Mouse (Mus musculus): ENCODE data around the gene Glt1d1.

The Glt1d1 gene

DNA sequence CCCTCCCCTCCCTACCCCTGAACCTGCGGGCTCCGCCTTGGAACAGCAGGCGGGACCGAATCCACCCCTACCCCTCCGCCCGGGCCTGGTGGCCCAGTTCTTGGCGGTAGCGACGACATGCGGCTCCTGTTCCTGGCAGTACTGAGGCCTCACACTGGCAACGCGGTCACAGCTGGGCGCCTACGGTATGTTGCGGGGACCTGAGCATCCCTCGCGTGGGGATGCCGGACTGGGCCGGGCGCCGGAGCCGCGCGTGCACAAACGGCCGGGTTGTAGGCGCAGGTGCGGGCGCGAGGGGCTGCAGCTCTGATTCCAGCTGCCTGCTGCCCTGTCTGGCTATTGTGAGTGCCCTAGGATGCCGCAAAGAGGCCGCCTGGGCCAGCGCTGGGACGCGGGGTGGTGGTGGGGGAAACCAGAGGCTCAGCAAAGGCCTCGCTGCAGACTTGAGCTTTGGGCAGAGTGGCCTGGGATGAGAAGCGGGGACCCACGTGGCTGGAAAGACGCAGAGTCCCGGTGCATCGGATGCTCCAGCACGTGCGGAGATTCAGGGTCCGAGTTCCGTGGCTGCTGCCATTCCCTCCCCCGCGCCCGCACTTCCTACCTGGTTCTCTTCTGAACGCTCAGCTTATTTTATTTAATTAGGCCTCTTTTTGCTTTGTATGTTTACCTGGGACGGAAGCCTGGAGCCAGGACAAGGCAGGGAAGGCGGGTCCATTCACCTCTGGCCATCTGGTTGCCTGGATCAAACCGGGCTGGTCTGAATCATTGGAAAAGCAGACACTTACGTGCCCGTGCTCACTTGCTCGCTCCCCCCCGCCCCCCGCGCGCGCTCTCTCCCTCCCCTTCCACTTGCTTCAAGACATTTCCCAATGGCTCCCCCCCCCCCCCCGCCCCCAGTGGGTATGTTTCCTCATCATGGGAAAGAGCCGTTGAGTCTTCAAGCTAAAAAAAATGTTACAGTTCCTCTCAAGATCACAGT lies at the start of gene Glt1d1, which contains the start of gene Slc15a4:
TSS of gene Glt1d1 (plus strand) at position 96 of the 979 bp plus-strand sequence.
TSS of gene Slc15a4 (minus strand) at position 731 of the 979 bp plus-strand sequence.
- DNase-seq = peak; percentile 57

DNA sequence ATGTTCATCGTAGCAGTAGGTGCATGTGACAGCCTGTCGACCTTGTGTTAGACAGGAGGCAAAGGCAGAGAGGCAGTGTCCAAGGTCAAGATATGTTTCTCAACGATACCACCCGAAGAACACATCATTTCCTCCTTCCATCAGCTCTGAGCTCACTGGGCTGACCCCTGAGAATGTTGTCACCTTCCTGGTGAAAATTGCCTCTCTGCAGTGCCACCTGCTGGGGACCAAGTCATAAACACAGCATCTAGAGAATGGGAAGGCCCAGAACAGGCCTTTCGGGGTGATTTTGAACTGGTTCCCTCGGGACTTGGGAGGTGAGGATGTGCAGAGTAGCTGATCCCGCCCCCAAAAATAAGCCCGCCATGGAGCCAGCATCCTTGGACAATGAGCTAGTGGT lies 48.4 kb upstream of the Glt1d1 start:
- DNase-seq = no peak

GRCm38 (mm10) chr5:127587854-127588253 lies 44.2 kb upstream of the Glt1d1 start:
- no peak for DNase-seq

GRCm38 (mm10) chr5:127592406-127592805 lies 39.7 kb upstream of the Glt1d1 start:
- no peak for DNase-seq

GRCm38 (mm10) chr5:127592854-127593253 lies 39.2 kb upstream of the Glt1d1 start:
- peak; percentile 52 for DNase-seq

DNA sequence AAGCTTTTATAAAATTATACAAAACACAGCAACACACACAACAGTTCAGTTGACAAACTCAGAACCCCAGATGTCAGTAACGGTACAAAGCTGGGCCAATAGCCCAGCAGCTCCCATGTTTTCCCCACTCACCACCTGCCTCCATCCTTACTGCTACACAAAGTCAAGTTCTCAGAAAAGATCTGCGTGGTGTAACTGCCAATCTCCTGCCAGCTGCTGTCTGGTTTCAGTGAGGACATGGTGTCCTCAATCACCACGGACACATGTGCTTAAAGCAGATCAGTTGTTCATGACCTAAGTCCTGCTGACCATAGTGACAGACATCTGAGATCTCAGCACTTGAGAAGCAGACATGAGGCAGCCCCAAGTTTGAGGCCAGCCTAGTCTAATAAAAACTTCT lies 36.4 kb upstream of the Glt1d1 start:
- no peak for DNase-seq

- no peak for DNase-seq
Measured at GRCm38 (mm10) chr5:127596862-127597261, 35.2 kb upstream of the Glt1d1 start.

DNA sequence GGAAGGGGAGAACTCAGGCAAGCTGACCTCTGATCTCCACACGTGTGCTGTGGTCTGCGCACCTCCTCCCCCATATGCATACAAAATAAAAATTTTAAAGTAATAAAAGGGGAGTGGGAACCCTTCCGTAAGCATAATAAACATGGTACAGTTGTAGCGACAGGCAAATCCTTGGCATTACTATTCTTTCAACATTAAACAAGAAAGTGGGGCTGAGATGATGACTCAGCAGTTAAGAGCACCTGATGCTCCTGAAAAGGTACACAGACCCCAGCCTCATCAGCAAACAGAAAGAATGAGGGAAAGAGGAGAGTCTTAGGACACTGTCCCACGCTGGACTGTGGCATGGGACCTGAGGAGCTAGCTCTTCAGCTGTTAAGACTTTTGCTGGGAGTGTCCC lies 29.1 kb upstream of the Glt1d1 start:
- DNase-seq = no peak

DNA sequence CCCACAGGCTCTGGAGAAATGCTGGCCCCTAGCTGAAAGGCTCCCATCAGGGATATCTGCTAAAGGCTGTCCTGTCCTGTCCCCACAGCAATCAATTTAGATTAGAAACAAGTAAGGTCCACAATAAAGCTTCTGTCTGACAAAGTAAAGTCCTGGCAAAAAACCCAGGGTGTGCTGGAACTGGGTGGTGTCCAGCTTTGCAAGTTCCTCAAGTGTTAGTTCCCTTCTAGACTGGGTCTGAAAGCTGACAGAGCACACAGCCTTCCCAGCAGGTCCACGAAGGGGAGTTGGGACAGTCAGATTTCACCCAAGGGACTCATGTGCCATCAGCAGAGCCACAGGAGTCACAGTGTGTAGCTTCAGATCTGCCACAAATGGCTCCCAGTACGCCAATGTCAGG lies 24.6 kb upstream of the Glt1d1 start:
- no peak for DNase-seq

DNA sequence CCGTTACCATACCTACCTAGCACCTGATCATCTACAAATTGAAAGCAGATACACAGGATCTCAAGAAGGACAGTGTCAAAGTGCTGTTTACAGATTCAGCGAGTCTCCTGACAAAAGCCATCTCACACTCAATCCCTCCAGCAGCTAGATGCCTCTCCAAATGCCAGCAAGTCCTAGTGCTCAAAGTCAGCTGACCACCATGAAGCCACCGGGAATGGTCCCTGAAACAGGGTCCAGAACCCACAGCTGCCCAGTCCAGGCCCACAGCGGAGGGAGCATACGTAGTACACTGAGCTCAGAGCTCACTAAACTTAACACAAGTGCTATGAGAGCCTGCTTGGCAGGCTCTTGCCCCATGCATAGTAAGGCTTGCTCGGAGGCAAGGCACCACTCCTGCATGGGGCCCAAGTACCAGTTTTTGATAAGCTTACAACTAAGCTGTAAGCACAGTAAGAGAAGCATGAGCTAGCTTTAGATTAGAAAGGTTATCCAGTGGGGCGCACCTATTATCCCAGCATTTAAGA lies 22.8 kb upstream of the Glt1d1 start:
- no peak for DNase-seq

- peak; percentile 92 for DNase-seq
Measured at GRCm38 (mm10) chr5:127610787-127611509, 21.1 kb upstream of the Glt1d1 start.

- no peak for DNase-seq
Measured at GRCm38 (mm10) chr5:127611881-127612280, 20.2 kb upstream of the Glt1d1 start.

- DNase-seq = no peak
Measured at GRCm38 (mm10) chr5:127612397-127612796, 19.7 kb upstream of the Glt1d1 start.

DNA sequence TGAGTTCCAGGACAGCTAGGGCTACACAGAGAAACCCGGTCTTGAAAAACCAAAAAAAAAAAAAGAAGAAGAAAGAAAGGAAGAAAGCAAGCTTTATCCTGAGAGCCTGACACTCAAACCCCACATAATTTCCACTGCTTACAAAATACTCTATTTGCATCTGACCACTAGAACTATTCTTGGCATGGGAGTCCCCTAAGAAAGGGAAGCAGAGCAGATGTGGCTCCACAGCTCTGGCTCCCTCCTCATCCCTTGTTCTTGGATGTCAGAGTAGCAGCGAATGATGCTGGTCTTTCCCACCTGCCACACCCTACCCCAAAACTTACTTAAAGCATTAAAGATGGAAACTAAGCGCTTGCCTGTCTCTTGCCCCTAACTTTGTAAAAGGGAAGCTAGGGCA lies 16.6 kb upstream of the Glt1d1 start:
- no peak for DNase-seq

- DNase-seq = no peak
Measured at GRCm38 (mm10) chr5:127616151-127616550, 15.9 kb upstream of the Glt1d1 start.

- DNase-seq = peak; percentile 98
Measured at GRCm38 (mm10) chr5:127616884-127617635, 15.0 kb upstream of the Glt1d1 start.

DNA sequence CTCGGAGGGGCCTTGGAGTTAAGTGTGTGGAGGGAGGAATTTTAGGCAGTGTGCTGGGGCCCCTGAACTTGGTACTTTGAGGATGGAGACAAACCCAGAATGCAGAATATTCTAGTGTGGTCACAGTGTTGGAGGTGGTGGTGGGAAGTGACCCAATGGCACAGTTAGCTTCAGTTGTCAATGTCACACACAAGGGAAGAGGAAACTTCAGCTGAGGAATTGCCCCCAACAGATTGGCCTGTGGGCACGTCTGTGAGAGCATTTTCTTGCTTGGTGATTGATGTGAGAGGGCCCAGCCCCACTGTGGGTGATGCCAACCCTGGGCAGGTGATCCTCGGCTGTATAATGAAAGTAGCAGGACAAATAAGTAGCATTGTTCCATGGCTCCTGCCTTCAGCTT lies 13.2 kb upstream of the Glt1d1 start:
- DNase-seq = no peak

DNA sequence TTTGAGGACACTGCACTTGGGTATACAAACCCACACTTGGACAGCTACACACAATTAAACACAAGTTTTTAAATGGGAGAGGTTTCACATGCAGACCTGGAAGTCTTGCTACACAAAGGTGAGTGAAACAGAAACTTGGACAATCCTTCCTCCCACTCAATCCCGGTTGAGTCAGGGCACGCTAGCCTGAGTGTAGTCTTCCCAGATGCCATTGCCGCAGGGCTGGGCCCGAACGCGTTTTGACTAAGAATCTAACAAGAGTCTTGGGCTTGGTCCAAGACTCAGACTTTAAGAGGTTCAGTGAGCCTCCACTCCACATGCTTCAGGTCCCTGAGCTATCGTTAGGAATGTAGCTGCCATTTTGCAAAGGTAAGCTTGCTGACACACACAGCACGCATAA lies 11.7 kb upstream of the Glt1d1 start:
- DNase-seq = no peak

DNA sequence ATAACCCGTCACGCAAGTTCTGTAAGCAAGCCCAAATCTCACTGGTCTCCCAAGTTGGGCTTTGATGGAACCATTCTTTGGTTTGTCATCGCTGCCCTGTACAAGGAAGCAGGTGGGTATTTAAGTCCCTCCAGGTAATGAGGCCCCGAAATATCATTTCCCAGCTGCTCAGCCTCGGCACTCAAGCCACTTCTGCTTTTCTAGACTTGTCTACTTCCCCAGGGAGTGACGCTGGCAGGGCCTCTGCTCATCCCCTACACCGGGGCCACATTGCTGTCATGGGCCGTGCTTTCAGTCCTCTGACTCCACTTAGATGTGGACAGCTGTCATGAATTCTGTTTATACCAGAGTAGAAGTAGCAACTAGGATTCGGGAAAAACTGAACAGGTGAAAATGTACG lies 11.0 kb upstream of the Glt1d1 start:
- DNase-seq = no peak

DNA sequence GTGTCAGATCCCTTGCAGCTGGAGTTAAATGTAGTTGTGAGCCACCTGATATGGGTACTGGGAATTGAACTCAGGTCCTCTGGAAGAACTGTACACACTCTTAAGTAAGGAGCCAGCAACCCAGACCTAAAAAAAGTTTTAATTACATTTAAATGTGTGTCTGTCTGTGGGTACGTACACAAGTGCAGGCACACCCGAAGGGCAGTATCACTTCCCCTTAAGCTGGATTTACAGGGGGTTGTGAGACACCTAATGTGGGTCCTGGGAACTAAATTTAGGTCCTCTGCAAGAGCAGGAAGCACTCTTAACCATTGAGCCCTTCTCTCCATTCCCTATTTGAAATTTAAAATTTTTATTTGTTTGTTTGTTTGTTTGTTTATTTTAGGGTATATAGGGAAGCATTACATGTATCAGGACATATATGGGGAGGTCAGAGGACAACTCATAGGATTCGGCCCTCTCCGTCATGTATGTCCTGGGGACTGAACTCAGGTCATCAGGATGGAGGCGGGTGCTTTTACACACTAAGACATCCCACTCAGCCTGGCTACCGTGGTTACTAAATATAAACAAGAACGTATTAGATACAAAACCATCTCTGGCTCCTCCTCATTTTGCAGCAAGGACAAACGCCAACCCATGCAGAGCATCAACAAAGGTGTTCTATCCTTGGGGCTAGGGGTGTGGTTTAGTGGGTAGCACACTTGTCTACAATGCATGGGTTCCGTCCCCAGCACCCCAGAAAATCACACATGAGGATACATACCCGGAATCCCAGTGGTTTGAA lies 7.4 kb upstream of the Glt1d1 start:
- no peak for DNase-seq

DNA sequence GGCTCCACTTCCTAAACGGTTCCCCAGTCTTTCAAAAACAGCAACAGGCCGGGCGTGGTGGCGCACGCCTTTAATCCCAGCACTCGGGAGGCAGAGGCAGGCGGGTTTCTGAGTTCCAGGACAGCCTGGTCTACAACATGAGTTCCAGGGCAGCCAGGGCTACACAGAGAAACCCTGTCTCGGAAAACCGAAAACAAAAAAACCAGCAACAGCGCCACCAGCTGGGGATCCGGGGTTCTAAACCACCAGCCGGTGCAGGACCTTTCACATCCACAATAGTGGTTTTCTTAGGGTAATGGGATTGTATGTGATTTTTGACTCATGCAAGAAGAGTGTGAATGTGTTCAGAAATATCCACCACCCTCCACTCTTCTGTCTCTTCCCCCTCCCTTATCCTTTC lies 4.8 kb upstream of the Glt1d1 start:
- no peak for DNase-seq

DNA sequence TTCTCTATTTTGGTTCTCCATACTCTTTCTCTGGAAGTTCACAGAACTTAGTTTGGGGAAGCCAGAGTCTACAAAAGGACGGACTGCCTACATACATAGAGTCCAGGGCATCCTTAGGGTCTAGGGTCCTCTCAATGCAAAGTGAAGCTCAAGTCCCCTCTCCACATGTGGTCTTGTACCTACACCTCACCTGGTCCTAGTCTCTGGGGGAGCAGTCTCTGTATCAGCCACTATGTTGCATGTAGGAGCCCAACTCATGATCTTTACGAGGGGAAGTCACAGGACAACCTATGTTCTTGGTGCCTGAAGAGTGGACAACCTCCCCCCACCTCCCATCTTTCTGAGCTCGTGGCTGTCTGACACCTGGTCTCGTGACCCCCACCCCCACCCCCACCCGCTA lies 391 bp upstream of the Glt1d1 start:
- no peak for DNase-seq
